ENCODE assay signal across 14 mouse cellular contexts in genomic region chr4:66869919-66870318, GRCm38 (mm10). TPM values are rescaled to one million over a fixed set of nuclear protein-coding genes. Genes with fewer than 3 reads are reported as not detected.
DNase-seq lines count a peak whose midpoint lies in the region; ATAC-seq and TF ChIP-seq lines count a peak whose summit lies in the region.
"Had no signal": no experiment of that assay in that cellular context is flagged by ENCODE, and none has a peak within 500 bp of the region (broad histone marks: within the 10 kb centered on the region; RNA-seq: fewer than 3 reads in every experiment).

No protein-coding gene starts in this region.

- no peak overlapping the region for H3K4me3 ChIP-seq in heart, embryonic 12.5 days
- H3K4me3 ChIP-seq in hindbrain, postnatal 0 days (ENCODE audit: low read length) = no peak overlapping the region
- H3K4me3 ChIP-seq in lung, postnatal 0 days (ENCODE audit: low read depth, low read length) = no peak overlapping the region
- no peak overlapping the region for H3K4me3 ChIP-seq in forebrain, embryonic 14.5 days (ENCODE audit: low read depth, low read length)
- H3K4me3 ChIP-seq: embryonic facial prominence, embryonic 15.5 days; intestine, embryonic 15.5 days; limb, embryonic 10.5 days; megakaryocyte, embryonic 14.5 days; neural tube, embryonic 13.5 days had no signal

- no peak for TF ChIP-seq EP300 in lung, postnatal 0 days (IDR thresholded peaks at IDR 0.05)

- no peaks in the 10 kb centered on the region for H3K4me1 ChIP-seq in heart, embryonic 12.5 days (replicated peaks)
- H3K4me1 ChIP-seq in hindbrain, postnatal 0 days (ENCODE audit: insufficient read depth, low read length) = no peaks in the 10 kb centered on the region
- H3K4me1 ChIP-seq in lung, postnatal 0 days (ENCODE audit: insufficient read depth, low read depth, low read length) = no peaks in the 10 kb centered on the region
- no peaks in the 10 kb centered on the region for H3K4me1 ChIP-seq in forebrain, embryonic 14.5 days (ENCODE audit: control insufficient read depth, insufficient read depth, low read length)
- H3K4me1 ChIP-seq: embryonic facial prominence, embryonic 15.5 days; intestine, embryonic 15.5 days; limb, embryonic 10.5 days; megakaryocyte, embryonic 14.5 days; neural tube, embryonic 13.5 days had no signal

- no peaks in the 10 kb centered on the region for H3K9me3 ChIP-seq in heart, embryonic 12.5 days (replicated peaks)
- H3K9me3 ChIP-seq in hindbrain, postnatal 0 days (ENCODE audit: low read length) = no peaks in the 10 kb centered on the region
- H3K9me3 ChIP-seq in lung, postnatal 0 days (ENCODE audit: low read length) = no peaks in the 10 kb centered on the region
- H3K9me3 ChIP-seq in forebrain, embryonic 14.5 days (replicated peaks; ENCODE audit: control insufficient read depth, low read length) = no peaks in the 10 kb centered on the region
- H3K9me3 ChIP-seq: embryonic facial prominence, embryonic 15.5 days; intestine, embryonic 15.5 days; limb, embryonic 10.5 days; megakaryocyte, embryonic 14.5 days; neural tube, embryonic 13.5 days had no signal

- no peak for TF ChIP-seq CTCF in hindbrain, postnatal 0 days (IDR thresholded peaks at IDR 0.05; ENCODE audit: low read depth)
- no peak for TF ChIP-seq CTCF in lung, postnatal 0 days (IDR thresholded peaks at IDR 0.05)

- no peak for ATAC-seq in heart, embryonic 12.5 days (ENCODE audit: insufficient number of reproducible peaks, low FRiP score)
- ATAC-seq in hindbrain, postnatal 0 days = peak; percentile 71
- no peak for ATAC-seq in lung, postnatal 0 days
- ATAC-seq in forebrain, embryonic 14.5 days = no peak
- ATAC-seq: intestine, embryonic 15.5 days had no signal

- H3K4me2 ChIP-seq in heart, embryonic 12.5 days = 0 out of 2 replicates have a peak overlapping the region, but pooled peaks have one; percentile 2
- H3K4me2 ChIP-seq in hindbrain, postnatal 0 days (ENCODE audit: low read depth, low read length) = no peak overlapping the region
- H3K4me2 ChIP-seq in lung, postnatal 0 days (replicated peaks; ENCODE audit: low read depth, low read length) = no peak overlapping the region
- H3K4me2 ChIP-seq in forebrain, embryonic 14.5 days (ENCODE audit: low read length) = no peak overlapping the region
- H3K4me2 ChIP-seq: embryonic facial prominence, embryonic 15.5 days; intestine, embryonic 15.5 days; neural tube, embryonic 13.5 days had no signal

- no peaks in the 10 kb centered on the region for H3K36me3 ChIP-seq in heart, embryonic 12.5 days
- H3K36me3 ChIP-seq in hindbrain, postnatal 0 days (ENCODE audit: insufficient read depth, low read length) = no peaks in the 10 kb centered on the region
- H3K36me3 ChIP-seq in lung, postnatal 0 days (ENCODE audit: insufficient read depth, low read length) = no peaks in the 10 kb centered on the region
- H3K36me3 ChIP-seq in forebrain, embryonic 14.5 days (ENCODE audit: control insufficient read depth, insufficient read depth, low read length) = no peaks in the 10 kb centered on the region
- H3K36me3 ChIP-seq: embryonic facial prominence, embryonic 15.5 days; intestine, embryonic 15.5 days; limb, embryonic 10.5 days; neural tube, embryonic 13.5 days had no signal

- no peaks in the 10 kb centered on the region for H3K27me3 ChIP-seq in heart, embryonic 12.5 days (replicated peaks)
- H3K27me3 ChIP-seq in hindbrain, postnatal 0 days (ENCODE audit: insufficient read depth, low read length) = no peaks in the 10 kb centered on the region
- H3K27me3 ChIP-seq in lung, postnatal 0 days (replicated peaks; ENCODE audit: insufficient read depth, low read length) = no peaks in the 10 kb centered on the region
- H3K27me3 ChIP-seq in forebrain, embryonic 14.5 days (replicated peaks; ENCODE audit: control insufficient read depth, insufficient read depth, low read length) = no peaks in the 10 kb centered on the region
- H3K27me3 ChIP-seq: embryonic facial prominence, embryonic 15.5 days; intestine, embryonic 15.5 days; megakaryocyte, embryonic 14.5 days; neural tube, embryonic 13.5 days had no signal

- DNase-seq in heart, adult 11 months = no peak
- peak; percentile 84 for DNase-seq in Muller cell, postnatal 12 days (ENCODE audit: inconsistent ontology term)
- peak; percentile 19 for DNase-seq in adrenal gland, postnatal 14 days
- DNase-seq in hindbrain, postnatal 0 days (ENCODE audit: low spot score) = peak; percentile 56
- DNase-seq in lung, postnatal 0 days (ENCODE audit: low spot score) = no peak
- DNase-seq in forebrain, embryonic 14.5 days (ENCODE audit: low spot score) = no peak
- DNase-seq: kidney, postnatal 36 days; thymus, adult 2 months had no signal

- 61% methylated on average over 7 of the region's 7 CpGs for WGBS in heart, embryonic 12.5 days
- WGBS in hindbrain, postnatal 0 days = 47% methylated on average over 7 of the region's 7 CpGs
- 83% methylated on average over 7 of the region's 7 CpGs for WGBS in lung, postnatal 0 days
- WGBS in forebrain, embryonic 14.5 days = 70% methylated on average over 7 of the region's 7 CpGs

- H3K27ac ChIP-seq in heart, embryonic 12.5 days (ENCODE audit: poor library complexity, severe bottlenecking) = no peak overlapping the region
- peak overlapping the region; percentile 58; the same call in 1 of the 2 replicates for H3K27ac ChIP-seq in hindbrain, postnatal 0 days
- H3K27ac ChIP-seq in lung, postnatal 0 days (ENCODE audit: low read length) = no peak overlapping the region
- H3K27ac ChIP-seq in forebrain, embryonic 14.5 days (ENCODE audit: low read depth, low read length) = no peak overlapping the region
- H3K27ac ChIP-seq: embryonic facial prominence, embryonic 15.5 days; intestine, embryonic 15.5 days; limb, embryonic 10.5 days; neural tube, embryonic 13.5 days had no signal

- H3K9ac ChIP-seq in heart, embryonic 12.5 days = no peak overlapping the region
- no peak overlapping the region for H3K9ac ChIP-seq in hindbrain, postnatal 0 days (replicated peaks; ENCODE audit: low read length)
- H3K9ac ChIP-seq in lung, postnatal 0 days (replicated peaks; ENCODE audit: low read depth) = no peak overlapping the region
- H3K9ac ChIP-seq in forebrain, embryonic 14.5 days (ENCODE audit: low read length) = no peak overlapping the region
- H3K9ac ChIP-seq: embryonic facial prominence, embryonic 15.5 days; intestine, embryonic 15.5 days; neural tube, embryonic 13.5 days had no signal

RNA-seq across cellular contexts. Expression of gene Tlr4, which starts 42.5 kb away (rescaled TPM):
- polyA plus RNA-seq in heart, embryonic 12.5 days (2016; fragmentation: Nextera tagmentation; extraction: Ambion mirVana) = 2.3 and 2.6 TPM in 2 replicates
- 6.7 and 9.7 TPM in 2 replicates for total RNA-seq in adrenal gland, postnatal 14 days (2021)
- 2.0 and 6.5 TPM in 2 replicates for total RNA-seq in hindbrain, postnatal 0 days (2014; rRNA removed)
- 0.50 and 0.58 TPM in 2 replicates for polyA plus RNA-seq in hindbrain, postnatal 0 days (2015; fragmentation: Nextera tagmentation; extraction: Ambion mirVana)
- 3.4 and 4.0 TPM in 2 replicates for polyA plus RNA-seq in lung, postnatal 0 days (2015; fragmentation: Nextera tagmentation; extraction: Ambion mirVana)
- polyA plus RNA-seq in forebrain, embryonic 14.5 days (2014; fragmentation: Nextera tagmentation; extraction: Ambion mirVana) = 0.80 and 0.89 TPM in 2 replicates

Comparison
In these comparisons a context has a peak if more than half of its experiments do, and no peak if none do; other contexts are left out.
1. DNase-seq: peak in Muller cell, postnatal 12 days (single experiment), adrenal gland, postnatal 14 days (single experiment) and hindbrain, postnatal 0 days (single experiment); none in heart, adult 11 months (single experiment), lung, postnatal 0 days (single experiment) and forebrain, embryonic 14.5 days (single experiment).